Mouse (Mus musculus) myocyte (in vitro differentiated cells): ENCODE measurements around the gene Polk.

Source experiments
- MAX ChIP-seq: IDR thresholded peaks from one replicate; pipeline ENCODE4 v1.6.1; 2011; ENCODE audit warnings: low read depth, mild to moderate bottlenecking, control low read depth
- POLR2A ChIP-seq: IDR thresholded peaks from one replicate; pipeline ENCODE4 v1.6.1; 2011; ENCODE audit warnings: low read depth, mild to moderate bottlenecking, control low read depth, moderate library complexity; ENCODE audit not compliant: insufficient read length
- TCF12 ChIP-seq: IDR thresholded peaks from one replicate; pipeline ENCODE4 v1.6.1; 2011; ENCODE audit warnings: mild to moderate bottlenecking, control low read depth; ENCODE audit not compliant: poor library complexity, insufficient read depth, severe bottlenecking
- TCF3 ChIP-seq: IDR thresholded peaks from one replicate; pipeline ENCODE4 v1.6.1; 2011; ENCODE audit warnings: low read depth, control low read depth; ENCODE audit not compliant: insufficient read length

GRCm38 (mm10) chr13:96579979-96580378 is 37.6 kb upstream of the Polk start:
- TF ChIP-seq MAX: no peak
- TF ChIP-seq POLR2A: no peak
- no peak for TF ChIP-seq TCF3
- TF ChIP-seq TCF12: no peak
